Mouse (Mus musculus) hindbrain, embryonic 13.5 days (tissue): Measurements from ENCODE around the gene Ckap5. TPM values are rescaled to one million over a fixed set of nuclear protein-coding genes. Genes with fewer than 3 reads are reported as not detected.
"Not testable (repeated sequence)": the region's sequence is repeated elsewhere in the genome, so short reads cannot be mapped to it uniquely, and the experiment has no call there.

Source experiments
- ATAC-seq: fragments of 200-750 bp; cut with Nextera tagmentation; 2 replicates; pipeline ENCODE4 v1.8.0; 2017; ENCODE audit warnings: moderate TSS enrichment; ENCODE audit not compliant: low FRiP score
- H3K27ac ChIP-seq: fragments of 300-500 bp; sonication (generic); 2 replicates; pipeline ENCODE4 v1.5.1; 2015; ENCODE audit warnings: inconsistent platforms, mild to moderate bottlenecking, moderate library complexity
- H3K27me3 ChIP-seq: fragments of 300-500 bp; sonication (generic); 2 replicates; pipeline ENCODE4 v1.6.1; 2015; ENCODE audit warnings: mild to moderate bottlenecking, inconsistent platforms
- H3K36me3 ChIP-seq: fragments of 300-500 bp; sonication (generic); 2 replicates; pipeline ENCODE4 v1.6.1; 2015; ENCODE audit warnings: mild to moderate bottlenecking, inconsistent platforms
- H3K4me1 ChIP-seq: fragments of 300-500 bp; sonication (generic); replicated peaks from 2 replicates; pipeline ENCODE4 v1.6.1; 2015; ENCODE audit warnings: inconsistent platforms
- H3K4me2 ChIP-seq: fragments of 300-500 bp; sonication (generic); 2 replicates; pipeline ENCODE4 v1.6.1; 2015; ENCODE audit warnings: inconsistent platforms, mild to moderate bottlenecking, moderate library complexity
- H3K4me3 ChIP-seq: fragments of 300-500 bp; sonication (generic); 2 replicates; pipeline ENCODE4 v1.5.1; 2015; ENCODE audit warnings: mild to moderate bottlenecking, inconsistent platforms
- H3K9ac ChIP-seq: fragments of 300-500 bp; sonication (generic); 2 replicates; pipeline ENCODE4 v1.6.1; 2015; ENCODE audit warnings: mild to moderate bottlenecking, inconsistent platforms
- H3K9me3 ChIP-seq: fragments of 300-500 bp; sonication (generic); 2 replicates; pipeline ENCODE4 v1.6.1; 2016; ENCODE audit warnings: inconsistent platforms
- WGBS: fragments of 180-500 bp; shearing (Covaris S2); methylation state at CpG from one replicate; pipeline ENCODE4 v1.1.7; 2015; 5-methylcytosine and 5-hydroxymethylcytosine counted together
- polyA plus RNA-seq: library from polyadenylated mRNA; unstranded; fragments of >200 nt; fragmentation: Nextera tagmentation; extraction: Ambion mirVana; gene quantifications from 2 replicates; pipeline ENCODE4 v1.2.1, GENCODE M21; 2015

Ckap5 gene
- 132 and 140 TPM in 2 replicates for polyA plus RNA-seq

GRCm38 (mm10) chr2:91526294-91527146, at the start of gene Ckap5:
TSS of gene Ckap5 (plus strand) at chr2:91526762.
- Histone ChIP-seq H3K4me3 (peak within 1 kb of the TSS; percentile 97), H3K36me3 (0 out of 2 replicates have a peak, but pooled peaks cover 10% of the 10 kb centered on the region), H3K4me1 (peaks cover 9% of the 10 kb centered on the region), H3K9me3 (no peaks in the 10 kb centered on the region), H3K27ac (peak within 1 kb of the TSS; percentile 90), H3K27me3 (no peaks in the 10 kb centered on the region), H3K9ac (peak within 1 kb of the TSS; percentile 97), H3K4me2 (peak within 1 kb of the TSS; percentile 74)
- 1% methylated on average over 57 of the region's 64 CpGs for WGBS
- peak; percentile 99 for ATAC-seq

- H3K9me3 ChIP-seq, result no peaks in the 10 kb centered on the region
These were observed 49.7 kb upstream of the Ckap5 start for GRCm38 (mm10) chr2:91476841-91477240.

GRCm38 (mm10) chr2:91480399-91480801, 46.2 kb upstream of the Ckap5 start:
- Histone ChIP-seq H3K9me3 (no peaks in the 10 kb centered on the region), H3K27me3 (no peaks in the 10 kb centered on the region), H3K36me3 (no peaks in the 10 kb centered on the region; the same call in 1 of the 2 replicates), H3K27ac (no peak overlapping the region), H3K4me2 (no peak overlapping the region), H3K9ac (no peak overlapping the region), H3K4me3 (no peak overlapping the region), H3K4me1 (no peaks in the 10 kb centered on the region)
- WGBS, result 97% methylated on average over 9 of the region's 9 CpGs
- no peak for ATAC-seq

More at GRCm38 (mm10) chr2:91476841-91477240, 49.7 kb upstream of the Ckap5 start:
- Histone ChIP-seq H3K27ac (no peak overlapping the region), H3K9ac (no peak overlapping the region), H3K4me2 (no peak overlapping the region), H3K4me3 (no peak overlapping the region), H3K27me3 (no peaks in the 10 kb centered on the region), H3K4me1 (peaks cover 6% of the 10 kb centered on the region), H3K36me3 (peaks cover 5% of the 10 kb centered on the region)
- WGBS, result 87% methylated on average over 7 of the region's 7 CpGs
- ATAC-seq, result no peak

- peaks cover 4% of the 10 kb centered on the region; the same call in 1 of the 2 replicates for H3K36me3 ChIP-seq
- H3K27me3 ChIP-seq, result no peaks in the 10 kb centered on the region
- H3K9me3 ChIP-seq, result no peaks in the 10 kb centered on the region
- peak; percentile 73; the same call in 1 of the 2 replicates for ATAC-seq
- H3K27ac ChIP-seq, result no peak overlapping the region
- H3K4me2 ChIP-seq, result no peak overlapping the region
- no peaks in the 10 kb centered on the region for H3K4me1 ChIP-seq
- no peak overlapping the region for H3K4me3 ChIP-seq
- WGBS, result 66% methylated on average over 6 of the region's 6 CpGs
- no peak overlapping the region for H3K9ac ChIP-seq
These were observed 45.6 kb upstream of the Ckap5 start for GRCm38 (mm10) chr2:91480805-91481514.

GRCm38 (mm10) chr2:91484698-91485097, 41.9 kb upstream of the Ckap5 start:
- WGBS, result 79% methylated on average over 4 of the region's 4 CpGs
- no peaks in the 10 kb centered on the region for H3K4me1 ChIP-seq
- H3K4me2 ChIP-seq, result no peak overlapping the region
- no peak overlapping the region for H3K27ac ChIP-seq
- H3K4me3 ChIP-seq, result no peak overlapping the region
- ATAC-seq, result no peak
- peaks cover 4% of the 10 kb centered on the region for H3K36me3 ChIP-seq
- no peak overlapping the region for H3K9ac ChIP-seq
- H3K27me3 ChIP-seq, result no peaks in the 10 kb centered on the region
- H3K9me3 ChIP-seq, result no peaks in the 10 kb centered on the region

- H3K27me3 ChIP-seq, result no peaks in the 10 kb centered on the region
- H3K9me3 ChIP-seq, result no peaks in the 10 kb centered on the region
- no peaks in the 10 kb centered on the region for H3K4me1 ChIP-seq
- WGBS, result 91% methylated on average over 6 of the region's 6 CpGs
- no peak overlapping the region for H3K4me3 ChIP-seq
- H3K4me2 ChIP-seq, result no peak overlapping the region
- no peak for ATAC-seq
- H3K36me3 ChIP-seq, result peaks cover 8% of the 10 kb centered on the region
- H3K9ac ChIP-seq, result no peak overlapping the region
- H3K27ac ChIP-seq, result no peak overlapping the region
These were observed 41.3 kb upstream of the Ckap5 start for GRCm38 (mm10) chr2:91485256-91485655.

- H3K9ac ChIP-seq, H3K4me2 ChIP-seq, H3K27ac ChIP-seq, H3K4me1 ChIP-seq, H3K4me3 ChIP-seq, H3K27me3 ChIP-seq, H3K9me3 ChIP-seq, ATAC-seq: not testable (repeated sequence)
- WGBS, result 63% methylated on average over 3 of the region's 3 CpGs
- peaks cover 16% of the 10 kb centered on the region for H3K36me3 ChIP-seq
These were observed 39.3 kb upstream of the Ckap5 start for GRCm38 (mm10) chr2:91487295-91487694.

- no peaks in the 10 kb centered on the region for H3K27me3 ChIP-seq
- no peaks in the 10 kb centered on the region for H3K9me3 ChIP-seq
- H3K4me1 ChIP-seq, result no peaks in the 10 kb centered on the region
- no peak overlapping the region for H3K9ac ChIP-seq
- no peak for ATAC-seq
- H3K4me3 ChIP-seq, result no peak overlapping the region
- H3K36me3 ChIP-seq, result peaks cover 31% of the 10 kb centered on the region
- WGBS, result 95% methylated on average over 12 of the region's 12 CpGs
- H3K4me2 ChIP-seq, result no peak overlapping the region
- H3K27ac ChIP-seq, result no peak overlapping the region
These were observed 34.4 kb upstream of the Ckap5 start for GRCm38 (mm10) chr2:91492071-91492635.

GRCm38 (mm10) chr2:91493981-91494380, 32.6 kb upstream of the Ckap5 start:
- no peaks in the 10 kb centered on the region for H3K9me3 ChIP-seq
- ATAC-seq, result no peak
- H3K27ac ChIP-seq, result no peak overlapping the region
- peaks cover 44% of the 10 kb centered on the region for H3K36me3 ChIP-seq
- H3K27me3 ChIP-seq, result no peaks in the 10 kb centered on the region
- no peaks in the 10 kb centered on the region for H3K4me1 ChIP-seq
- H3K9ac ChIP-seq, result no peak overlapping the region
- H3K4me2 ChIP-seq, result no peak overlapping the region
- H3K4me3 ChIP-seq, result no peak overlapping the region
- WGBS, result 99% methylated on average over 9 of the region's 9 CpGs

GRCm38 (mm10) chr2:91498093-91498719, 28.4 kb upstream of the Ckap5 start:
- Histone ChIP-seq H3K9me3 (no peaks in the 10 kb centered on the region), H3K9ac (no peak overlapping the region), H3K36me3 (peaks cover 30% of the 10 kb centered on the region), H3K27ac (no peak overlapping the region), H3K4me2 (no peak overlapping the region), H3K27me3 (no peaks in the 10 kb centered on the region), H3K4me1 (no peaks in the 10 kb centered on the region), H3K4me3 (no peak overlapping the region)
- no peak for ATAC-seq
- WGBS, result 91% methylated on average over 8 of the region's 8 CpGs

- no peak overlapping the region for H3K27ac ChIP-seq
- no peak overlapping the region for H3K4me3 ChIP-seq
- no peak overlapping the region for H3K4me2 ChIP-seq
- H3K9me3 ChIP-seq, result no peaks in the 10 kb centered on the region
- peaks cover 17% of the 10 kb centered on the region for H3K36me3 ChIP-seq
- H3K4me1 ChIP-seq, result no peaks in the 10 kb centered on the region
- no peaks in the 10 kb centered on the region for H3K27me3 ChIP-seq
- no peak overlapping the region for H3K9ac ChIP-seq
- 88% methylated on average over 8 of the region's 8 CpGs for WGBS
- ATAC-seq, result no peak
These were observed 18.5 kb upstream of the Ckap5 start for GRCm38 (mm10) chr2:91508076-91508475.

GRCm38 (mm10) chr2:91517186-91517585, 9.4 kb upstream of the Ckap5 start:
- Histone ChIP-seq H3K4me3 (no peak overlapping the region), H3K9ac (no peak overlapping the region), H3K9me3 (no peaks in the 10 kb centered on the region), H3K36me3 (0 out of 2 replicates have a peak, but pooled peaks cover 1% of the 10 kb centered on the region), H3K27ac (no peak overlapping the region), H3K4me1 (no peaks in the 10 kb centered on the region), H3K4me2 (no peak overlapping the region), H3K27me3 (no peaks in the 10 kb centered on the region)
- 7% methylated on average over 2 of the region's 2 CpGs for WGBS
- no peak for ATAC-seq
